Mouse (Mus musculus): Measurements from ENCODE around the gene Scarf1.

Gene Scarf1

GRCm38 (mm10) chr11:75560530-75561409 lies 47.4 kb downstream of the Scarf1 start:
- CTCF ChIA-PET = interaction anchor here (1.0 kb wide), 1 partner anchor 11 kb away, joined by 16 read pairs; no protein-coding TSS in a partner anchor

GRCm38 (mm10) chr11:75561410-75561791 lies 48.1 kb downstream of the Scarf1 start:
- CTCF ChIA-PET = interaction anchor here (0.7 to 1.0 kb wide), 2 partner anchors 11 to 220 kb away, joined by 3 to 16 read pairs; no protein-coding TSS in a partner anchor

DNA sequence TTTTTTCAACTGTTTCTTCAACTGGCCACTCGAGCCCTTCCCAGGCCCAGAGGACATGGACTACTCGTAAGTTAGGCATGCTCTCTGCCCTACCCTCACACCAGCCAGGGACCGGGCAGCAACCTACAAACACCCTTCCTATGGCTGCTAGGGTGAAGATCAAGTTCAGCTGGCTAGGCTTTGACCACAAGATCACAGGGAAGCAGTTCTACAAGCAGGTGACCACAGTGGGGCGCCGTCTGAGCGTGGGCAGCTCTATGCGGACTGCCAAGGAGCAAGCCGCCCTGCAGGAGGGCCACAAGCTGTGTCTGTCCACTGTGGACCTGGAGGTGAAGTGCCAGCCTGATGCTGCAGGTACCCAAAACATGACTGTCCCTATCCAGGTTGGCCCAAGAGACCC lies 49.5 kb downstream of the Scarf1 start:
- CTCF ChIA-PET = interaction anchor here (0.8 kb wide), 1 partner anchor 92 kb away, joined by 3 read pairs; no protein-coding TSS in a partner anchor

GRCm38 (mm10) chr11:75563851-75564548 lies 50.7 kb downstream of the Scarf1 start:
- CTCF ChIA-PET = interaction anchor here (1.6 kb wide), 1 partner anchor 11 kb away, joined by 4 read pairs; no protein-coding TSS in a partner anchor

- CTCF ChIA-PET = interaction anchor here (0.6 kb wide), 1 partner anchor 599 kb away, joined by 6 read pairs; no protein-coding TSS in a partner anchor
Observed at GRCm38 (mm10) chr11:75565849-75566248, 52.5 kb downstream of the Scarf1 start.

- CTCF ChIA-PET = no interaction called here
Observed at GRCm38 (mm10) chr11:75566276-75567196, 53.2 kb downstream of the Scarf1 start.

- CTCF ChIA-PET = no interaction called here
Observed at GRCm38 (mm10) chr11:75567346-75568114, 54.2 kb downstream of the Scarf1 start.

GRCm38 (mm10) chr11:75568115-75568511 lies 54.8 kb downstream of the Scarf1 start:
- CTCF ChIA-PET = no interaction called here

DNA sequence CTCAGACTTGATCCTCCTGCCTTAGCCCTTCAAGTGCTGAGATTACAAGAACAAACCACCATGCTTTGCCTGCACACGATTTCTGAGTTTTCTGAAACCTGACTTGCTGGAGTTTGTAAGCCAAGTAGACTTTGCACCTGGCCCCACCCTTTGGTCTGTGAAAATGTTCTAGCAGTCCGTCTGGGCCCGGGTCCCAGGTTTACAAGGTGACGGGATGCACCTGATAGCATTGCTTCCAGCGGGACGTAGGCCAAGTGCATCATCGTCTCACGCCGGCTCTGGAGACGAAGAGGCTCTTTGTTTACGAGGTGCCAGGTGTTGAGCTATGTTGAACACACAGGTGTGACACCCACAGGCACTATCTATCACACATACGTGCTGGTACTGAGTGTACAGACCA lies 55.6 kb downstream of the Scarf1 start:
- CTCF ChIA-PET = no interaction called here

DNA sequence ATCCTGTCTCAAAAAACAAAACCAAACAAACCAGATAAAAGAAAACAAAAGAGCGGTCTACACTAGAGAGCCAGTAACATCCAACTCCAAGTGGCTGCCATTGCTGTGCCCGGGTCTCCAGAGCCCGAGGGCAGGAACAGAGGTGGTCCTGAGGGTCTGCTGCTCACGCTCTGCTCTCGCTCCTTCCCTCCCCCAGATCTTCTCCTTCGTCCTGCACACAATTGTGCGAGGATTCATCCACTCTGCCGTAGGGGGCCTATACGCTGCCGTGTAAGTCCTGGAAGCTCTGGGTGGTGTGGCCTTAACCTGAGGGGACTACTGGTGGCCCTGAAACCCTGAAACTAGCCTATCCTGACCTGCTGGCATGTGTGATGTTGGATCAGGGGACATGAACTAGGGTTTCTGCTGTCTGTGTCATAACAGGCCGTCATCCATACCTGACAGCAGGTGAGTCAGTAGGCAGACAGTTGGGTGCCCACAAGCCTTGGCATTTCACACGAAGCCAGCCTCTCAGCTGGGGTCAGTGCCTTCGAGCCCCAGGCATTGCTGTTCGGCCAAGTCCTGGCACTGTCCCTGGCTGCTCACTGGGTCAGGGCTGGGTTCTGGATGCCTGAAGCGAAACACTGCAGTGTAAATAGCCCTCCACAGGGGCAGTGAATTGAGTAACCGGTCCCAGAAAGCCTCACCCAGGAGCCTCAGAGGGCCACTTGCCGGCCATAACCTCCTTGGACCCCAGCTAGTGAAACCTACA lies 57.2 kb downstream of the Scarf1 start:
- CTCF ChIA-PET = no interaction called here

GRCm38 (mm10) chr11:75571126-75571990 lies 58.0 kb downstream of the Scarf1 start:
- CTCF ChIA-PET = interaction anchor here (2.2 kb wide), 1 partner anchor 11 kb away, joined by 16 read pairs; no protein-coding TSS in a partner anchor

GRCm38 (mm10) chr11:75572301-75572791 lies 59.0 kb downstream of the Scarf1 start:
- CTCF ChIA-PET = interaction anchor here (0.6 to 2.2 kb wide), 3 partner anchors 12 to 42 kb away, joined by 3 to 16 read pairs (median 3); no protein-coding TSS in a partner anchor

GRCm38 (mm10) chr11:75572854-75573650 lies 59.7 kb downstream of the Scarf1 start:
- CTCF ChIA-PET = interaction anchor here (0.5 to 2.2 kb wide), 4 partner anchors 12 to 43 kb away, joined by 3 to 16 read pairs (median 4); no protein-coding TSS in a partner anchor

GRCm38 (mm10) chr11:75574378-75575123 lies 61.2 kb downstream of the Scarf1 start:
- CTCF ChIA-PET = interaction anchor here (0.6 to 0.9 kb wide), 3 partner anchors 10 to 48 kb away, joined by 3 to 4 read pairs (median 3); no protein-coding TSS in a partner anchor

GRCm38 (mm10) chr11:75575560-75576123 lies 62.3 kb downstream of the Scarf1 start:
- CTCF ChIA-PET = interaction anchor here (0.7 kb wide), 2 partner anchors 391 to 1019 kb away, joined by 5 to 9 read pairs; no protein-coding TSS in a partner anchor
